Mouse (Mus musculus) limb, embryonic 13.5 days (tissue): ENCODE measurements around the gene Man1b1. TPM values are rescaled to one million over a fixed set of nuclear protein-coding genes. Genes with fewer than 3 reads are reported as not detected.
A peak's percentile ranks its signal among the peaks of the same experiment; 100 is the strongest.

Source experiments
- ATAC-seq: fragments of 200-750 bp; cut with Nextera tagmentation; 2 replicates; pipeline ENCODE4 v1.8.0; 2017; ENCODE audit warnings: low read depth, moderate number of reproducible peaks, moderate TSS enrichment; ENCODE audit not compliant: low FRiP score
- H3K27ac ChIP-seq: fragments of 300-500 bp; sonication (generic); 2 replicates; pipeline ENCODE4 v1.5.1; 2015; ENCODE audit warnings: inconsistent platforms, mild to moderate bottlenecking, moderate library complexity
- H3K27me3 ChIP-seq: fragments of 300-500 bp; sonication (generic); 2 replicates; pipeline ENCODE4 v1.6.1; 2015; ENCODE audit warnings: mild to moderate bottlenecking, inconsistent platforms
- H3K36me3 ChIP-seq: fragments of 300-500 bp; sonication (generic); 2 replicates; pipeline ENCODE4 v1.6.1; 2015; ENCODE audit warnings: inconsistent platforms, mild to moderate bottlenecking, moderate library complexity
- H3K4me1 ChIP-seq: fragments of 300-500 bp; sonication (generic); 2 replicates; pipeline ENCODE4 v1.6.1; 2015; ENCODE audit warnings: inconsistent platforms
- H3K4me2 ChIP-seq: fragments of 300-500 bp; sonication (generic); replicated peaks from 2 replicates; pipeline ENCODE4 v1.6.1; 2015; ENCODE audit warnings: inconsistent platforms, mild to moderate bottlenecking, moderate library complexity
- H3K4me3 ChIP-seq: fragments of 300-500 bp; sonication (generic); 2 replicates; pipeline ENCODE4 v1.5.1; 2015; ENCODE audit warnings: moderate library complexity, mild to moderate bottlenecking, inconsistent platforms
- H3K9ac ChIP-seq: fragments of 300-500 bp; sonication (generic); 2 replicates; pipeline ENCODE4 v1.6.1; 2015; ENCODE audit warnings: mild to moderate bottlenecking, inconsistent platforms
- H3K9me3 ChIP-seq: fragments of 300-500 bp; sonication (generic); 2 replicates; pipeline ENCODE4 v1.6.1; 2016; ENCODE audit warnings: inconsistent platforms
- WGBS: fragments of 180-500 bp; shearing (Covaris S2); methylation state at CpG from one replicate; pipeline ENCODE4 v1.1.7; 2015; 5-methylcytosine and 5-hydroxymethylcytosine counted together
- polyA plus RNA-seq: library from polyadenylated mRNA; unstranded; fragments of >200 nt; fragmentation: Nextera tagmentation; extraction: Ambion mirVana; gene quantifications from 2 replicates; pipeline ENCODE4 v1.2.1, GENCODE M21; 2015

Man1b1 gene
- polyA plus RNA-seq, 1 experiment from 2014 or later: 54.5 TPM

DNA sequence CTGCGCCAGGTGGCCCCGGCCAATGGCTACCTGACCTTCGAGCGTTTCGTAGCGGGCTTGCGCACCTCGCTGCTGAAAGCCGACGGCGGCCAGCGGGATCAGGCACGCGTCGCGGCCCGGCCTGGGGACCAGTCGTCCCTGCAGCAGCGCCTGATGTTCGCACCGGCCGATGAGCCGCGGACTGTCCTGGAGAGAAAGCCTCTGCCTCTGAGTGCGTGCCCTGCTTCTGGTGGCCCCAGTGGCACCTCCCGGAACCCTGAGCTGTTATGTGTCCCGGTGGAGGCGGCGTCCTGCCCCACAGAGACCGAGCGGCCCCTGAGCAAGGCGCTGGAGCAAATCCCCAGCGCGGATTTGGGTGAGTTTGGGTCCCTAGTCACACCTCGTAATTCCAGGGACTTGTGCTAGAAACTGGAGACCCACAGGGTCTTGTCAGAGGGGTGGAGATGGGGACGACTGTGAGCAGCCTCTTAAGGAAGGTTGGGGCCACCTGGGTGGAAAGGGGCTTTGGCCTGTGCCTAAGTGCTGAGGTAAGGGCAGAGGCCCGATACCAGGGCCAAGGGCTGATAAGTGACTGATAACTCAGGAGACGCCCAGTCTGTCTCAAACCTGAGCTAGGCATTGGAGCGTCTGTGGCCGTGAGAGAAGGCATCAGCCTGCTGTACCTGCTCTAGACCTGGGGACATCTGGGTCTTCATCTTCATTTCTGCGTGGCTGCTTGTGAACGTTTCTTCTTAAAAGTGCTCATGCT, 40.7 kb downstream of the Man1b1 start:
- peak overlapping the region; percentile 75 for H3K9ac ChIP-seq
- H3K4me1 ChIP-seq: peaks cover 28% of the 10 kb centered on the region
- WGBS: 3% methylated on average over 42 of the region's 42 CpGs
- peak overlapping the region; percentile 98 for H3K4me2 ChIP-seq
- no peaks in the 10 kb centered on the region for H3K9me3 ChIP-seq
- no peak overlapping the region for H3K27ac ChIP-seq
- peaks cover 28% of the 10 kb centered on the region for H3K36me3 ChIP-seq
- H3K4me3 ChIP-seq: peak overlapping the region; percentile 79
- H3K27me3 ChIP-seq: peaks cover 4% of the 10 kb centered on the region; the same call in 1 of the 2 replicates
- no peak for ATAC-seq

GRCm38 (mm10) chr2:25373431-25373830, 41.3 kb downstream of the Man1b1 start:
- peak overlapping the region; percentile 75 for H3K9ac ChIP-seq

DNA sequence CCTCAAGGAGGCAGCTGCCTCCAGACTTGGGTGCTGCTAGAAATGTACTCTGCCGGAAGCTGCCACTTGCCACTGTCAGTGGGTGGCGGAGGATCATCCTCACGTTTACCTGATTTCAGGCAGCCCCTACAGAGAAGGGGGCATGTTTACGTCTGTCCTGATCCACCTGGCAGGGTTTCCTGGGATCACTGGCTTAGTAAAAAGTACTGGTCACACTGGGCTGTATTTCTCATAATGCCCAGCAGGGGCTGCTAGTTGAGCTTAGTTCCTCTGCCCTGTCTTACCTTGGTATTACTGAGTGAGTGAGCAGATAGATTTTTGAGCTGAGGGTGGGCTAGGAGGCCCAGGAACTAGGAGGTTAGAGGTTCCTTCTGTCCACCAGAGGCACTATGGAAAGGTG, 44.5 kb downstream of the Man1b1 start:
- no peak overlapping the region for H3K4me2 ChIP-seq
- no peak overlapping the region for H3K4me3 ChIP-seq
- H3K27ac ChIP-seq: no peak overlapping the region
- H3K9me3 ChIP-seq: no peaks in the 10 kb centered on the region
- H3K9ac ChIP-seq: no peak overlapping the region; the same call in 1 of the 2 replicates
- H3K27me3 ChIP-seq: no peaks in the 10 kb centered on the region
- peaks cover 39% of the 10 kb centered on the region for H3K36me3 ChIP-seq
- ATAC-seq: no peak
- H3K4me1 ChIP-seq: peaks cover 23% of the 10 kb centered on the region
- WGBS: 63% methylated on average over 4 of the region's 4 CpGs

More at GRCm38 (mm10) chr2:25373431-25373830, 41.3 kb downstream of the Man1b1 start:
- Histone ChIP-seq H3K4me1 (peaks cover 28% of the 10 kb centered on the region), H3K9me3 (no peaks in the 10 kb centered on the region), H3K4me3 (peak overlapping the region; percentile 79), H3K36me3 (peaks cover 34% of the 10 kb centered on the region), H3K27ac (no peak overlapping the region), H3K27me3 (peaks cover under 1% of the 10 kb centered on the region; the same call in 1 of the 2 replicates), H3K4me2 (peak overlapping the region; percentile 98)
- ATAC-seq: no peak
- 38% methylated on average over 2 of the region's 2 CpGs for WGBS

GRCm38 (mm10) chr2:25384492-25384891, 52.4 kb downstream of the Man1b1 start:
- no peak overlapping the region for H3K9ac ChIP-seq
- H3K4me2 ChIP-seq: no peak overlapping the region
- no peaks in the 10 kb centered on the region for H3K9me3 ChIP-seq
- ATAC-seq: no peak
- H3K27ac ChIP-seq: no peak overlapping the region
- peaks cover 7% of the 10 kb centered on the region for H3K27me3 ChIP-seq
- H3K36me3 ChIP-seq: no peaks in the 10 kb centered on the region
- H3K4me1 ChIP-seq: no peaks in the 10 kb centered on the region
- H3K4me3 ChIP-seq: no peak overlapping the region
- WGBS: 80% methylated on average over 5 of the region's 5 CpGs

- ATAC-seq: no peak
- peaks cover 12% of the 10 kb centered on the region for H3K4me1 ChIP-seq
- H3K36me3 ChIP-seq: no peaks in the 10 kb centered on the region
- no peak overlapping the region for H3K9ac ChIP-seq
- H3K27me3 ChIP-seq: peaks cover 47% of the 10 kb centered on the region
- H3K4me3 ChIP-seq: no peak overlapping the region
- H3K27ac ChIP-seq: no peak overlapping the region
- H3K4me2 ChIP-seq: no peak overlapping the region
- 70% methylated on average over 5 of the region's 5 CpGs for WGBS
- no peaks in the 10 kb centered on the region for H3K9me3 ChIP-seq
Observed at GRCm38 (mm10) chr2:25391266-25391665, 59.1 kb downstream of the Man1b1 start.

- Histone ChIP-seq H3K27ac (no peak overlapping the region), H3K27me3 (peaks cover 76% of the 10 kb centered on the region), H3K4me3 (no peak overlapping the region), H3K4me2 (no peak overlapping the region), H3K36me3 (no peaks in the 10 kb centered on the region), H3K9me3 (no peaks in the 10 kb centered on the region), H3K4me1 (peaks cover 13% of the 10 kb centered on the region), H3K9ac (no peak overlapping the region)
- WGBS: 48% methylated on average over 3 of the region's 3 CpGs
- peak; percentile 44; the same call in 1 of the 2 replicates for ATAC-seq
Observed at GRCm38 (mm10) chr2:25394281-25395221, 62.4 kb downstream of the Man1b1 start.

GRCm38 (mm10) chr2:25395721-25396596, 63.8 kb downstream of the Man1b1 start, which contains the start of gene Entpd2:
Entpd2 (plus strand) TSS chr2:25395874.
- peaks cover 90% of the 10 kb centered on the region for H3K27me3 ChIP-seq
- peak within 1 kb of the TSS; percentile 64 for H3K4me2 ChIP-seq
- H3K4me1 ChIP-seq: peaks cover 13% of the 10 kb centered on the region
- H3K4me3 ChIP-seq: peak within 1 kb of the TSS; percentile 42
- H3K27ac ChIP-seq: no peak within 1 kb of the TSS
- no peaks in the 10 kb centered on the region for H3K36me3 ChIP-seq
- no peak for ATAC-seq
- no peak within 1 kb of the TSS for H3K9ac ChIP-seq
- WGBS: under 1% methylated on average over 55 of the region's 57 CpGs
- no peaks in the 10 kb centered on the region for H3K9me3 ChIP-seq

DNA sequence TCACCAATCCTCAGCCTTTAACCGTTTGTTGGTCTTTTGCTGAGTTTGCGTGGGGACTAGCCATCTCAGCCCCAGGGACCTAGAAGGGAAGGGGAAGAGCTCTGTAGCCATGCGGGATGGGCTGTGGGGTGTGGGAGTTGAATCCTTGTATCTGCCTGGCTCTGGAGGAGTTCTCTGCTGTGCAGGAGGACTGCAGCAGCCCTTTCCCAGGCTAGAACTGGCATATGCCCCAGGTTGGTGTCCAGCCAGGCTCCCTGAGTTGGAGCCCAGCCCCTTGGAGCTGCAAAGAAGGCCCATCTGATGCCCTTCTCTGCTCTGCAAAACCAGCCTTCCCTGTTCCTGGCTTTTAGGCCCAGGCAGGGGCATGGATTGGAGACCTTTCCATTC, 64.5 kb downstream of the Man1b1 start:
- Histone ChIP-seq H3K4me1 (peaks cover 13% of the 10 kb centered on the region), H3K36me3 (no peaks in the 10 kb centered on the region), H3K27me3 (peaks cover 96% of the 10 kb centered on the region), H3K4me2 (peak overlapping the region; percentile 64), H3K9ac (no peak overlapping the region), H3K4me3 (no peak overlapping the region), H3K27ac (no peak overlapping the region), H3K9me3 (no peaks in the 10 kb centered on the region)
- 23% methylated on average over 3 of the region's 3 CpGs for WGBS
- ATAC-seq: no peak

GRCm38 (mm10) chr2:25397010-25397409, 64.9 kb downstream of the Man1b1 start:
- H3K9me3 ChIP-seq: no peaks in the 10 kb centered on the region
- H3K4me3 ChIP-seq: no peak overlapping the region

DNA sequence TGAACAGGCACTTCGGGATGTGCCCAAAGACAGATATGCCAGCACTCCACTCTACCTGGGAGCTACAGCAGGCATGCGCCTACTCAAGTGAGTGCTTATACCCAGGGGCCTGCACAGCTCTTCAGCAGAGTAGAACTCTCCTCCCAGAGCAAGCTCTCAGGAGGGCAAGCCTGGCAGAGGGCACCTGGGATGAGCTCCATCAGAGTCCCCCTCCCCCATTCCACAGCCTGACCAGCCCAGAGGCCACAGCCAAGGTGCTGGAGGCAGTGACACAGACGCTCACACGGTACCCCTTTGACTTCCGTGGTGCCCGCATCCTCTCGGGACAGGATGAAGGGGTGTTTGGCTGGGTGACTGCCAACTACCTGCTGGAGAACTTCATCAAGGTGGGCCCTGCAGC, 65.9 kb downstream of the Man1b1 start:
- WGBS: 90% methylated on average over 7 of the region's 7 CpGs
- H3K9me3 ChIP-seq: no peaks in the 10 kb centered on the region
- H3K27ac ChIP-seq: no peak overlapping the region
- no peak overlapping the region for H3K9ac ChIP-seq
- H3K4me1 ChIP-seq: peaks cover 16% of the 10 kb centered on the region
- H3K36me3 ChIP-seq: no peaks in the 10 kb centered on the region
- H3K27me3 ChIP-seq: peaks cover 100% of the 10 kb centered on the region
- no peak for ATAC-seq
- H3K4me3 ChIP-seq: no peak overlapping the region
- no peak overlapping the region for H3K4me2 ChIP-seq

More at GRCm38 (mm10) chr2:25397010-25397409, 64.9 kb downstream of the Man1b1 start:
- Histone ChIP-seq H3K4me1 (peaks cover 13% of the 10 kb centered on the region), H3K9ac (no peak overlapping the region), H3K4me2 (no peak overlapping the region), H3K27me3 (peaks cover 97% of the 10 kb centered on the region), H3K27ac (no peak overlapping the region), H3K36me3 (no peaks in the 10 kb centered on the region)
- WGBS: 33% methylated on average over 1 of the region's 1 CpGs
- ATAC-seq: no peak

- H3K9ac ChIP-seq: no peak within 1 kb of the TSS
- 69% methylated on average over 8 of the region's 8 CpGs for WGBS
- peaks cover 19% of the 10 kb centered on the region for H3K4me1 ChIP-seq
- no peaks in the 10 kb centered on the region for H3K36me3 ChIP-seq
- H3K4me2 ChIP-seq: no peak within 1 kb of the TSS
- H3K27ac ChIP-seq: no peak within 1 kb of the TSS
- no peak within 1 kb of the TSS for H3K4me3 ChIP-seq
- peaks cover 100% of the 10 kb centered on the region for H3K27me3 ChIP-seq
- ATAC-seq: no peak
- H3K9me3 ChIP-seq: no peaks in the 10 kb centered on the region
Observed at GRCm38 (mm10) chr2:25399051-25399450, 66.9 kb downstream of the Man1b1 start, which contains the start of gene Npdc1. Npdc1 (plus strand) TSS chr2:25399351.
